Mouse (Mus musculus) hematopoietic stem cell, adult 5-6 weeks (primary cell): ENCODE results near the gene Tnni3k. TPM values are rescaled to one million over a fixed set of nuclear protein-coding genes. Genes with fewer than 3 reads are reported as not detected.

Experiments used
- ATAC-seq, 2 experiments: fragments of 125-278 bp in 1 of 2; replicated peaks in 1 of 2; 2 replicates each; pipeline ENCODE4 v1.8.0; 2016 to 2017; ENCODE audit warnings: inconsistent platforms in 2 of 2, mild to moderate bottlenecking in 2 of 2, moderate number of reproducible peaks in 2 of 2, low read depth in 1 of 2, moderate TSS enrichment in 1 of 2; ENCODE audit not compliant: low FRiP score in 2 of 2, poor library complexity in 2 of 2, severe bottlenecking in 2 of 2, insufficient read depth in 1 of 2, low TSS enrichment in 1 of 2
- total RNA-seq: library from RNA; stranded (forward); fragments of 172-1452, 232-1000 nt; gene quantifications from 2 replicates; pipeline ENCODE4 v1.2.3, GENCODE M21; 2017

The Tnni3k gene
- total RNA-seq, 1 experiment from 2014 or later = not detected

DNA sequence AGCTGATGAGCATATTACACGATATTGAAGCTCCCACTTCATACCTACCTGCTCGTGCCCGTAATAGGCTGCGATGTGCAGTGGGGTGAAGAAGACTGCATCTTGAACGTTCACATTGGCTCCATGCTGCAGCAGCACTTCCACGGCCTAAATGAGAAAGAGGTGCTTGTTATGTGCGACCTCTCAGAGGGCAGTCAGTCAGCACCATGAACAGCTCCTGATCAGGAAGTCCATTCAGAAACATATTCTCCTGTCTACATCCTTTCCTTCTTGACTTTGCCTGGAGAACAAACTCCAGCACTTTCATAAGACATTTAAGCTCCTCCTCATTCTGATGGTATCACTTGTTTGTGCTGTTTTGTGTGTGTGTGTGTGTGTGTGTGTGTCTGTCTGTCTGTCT lies 76.1 kb downstream of the Tnni3k start:
- no peak for ATAC-seq

DNA sequence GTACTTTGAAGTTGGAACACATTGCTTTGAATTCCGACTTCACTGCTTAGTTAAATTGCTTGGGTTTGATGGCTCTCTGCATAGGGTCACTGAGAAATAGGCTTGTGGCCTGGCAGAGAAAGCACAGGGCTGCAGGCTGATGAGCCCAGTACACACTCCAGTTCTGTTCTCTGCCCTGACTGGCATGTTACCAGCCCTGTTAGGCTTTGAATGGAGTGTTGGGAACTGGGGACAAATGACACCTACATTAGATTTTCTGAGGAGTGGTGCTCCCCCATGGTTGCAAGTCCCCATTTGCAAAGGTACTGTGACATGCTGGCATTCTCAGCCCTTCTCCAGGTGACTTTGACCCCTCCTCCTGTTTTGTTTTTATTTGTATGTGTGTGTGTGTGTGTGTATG lies 83.6 kb downstream of the Tnni3k start:
- ATAC-seq = no peak

DNA sequence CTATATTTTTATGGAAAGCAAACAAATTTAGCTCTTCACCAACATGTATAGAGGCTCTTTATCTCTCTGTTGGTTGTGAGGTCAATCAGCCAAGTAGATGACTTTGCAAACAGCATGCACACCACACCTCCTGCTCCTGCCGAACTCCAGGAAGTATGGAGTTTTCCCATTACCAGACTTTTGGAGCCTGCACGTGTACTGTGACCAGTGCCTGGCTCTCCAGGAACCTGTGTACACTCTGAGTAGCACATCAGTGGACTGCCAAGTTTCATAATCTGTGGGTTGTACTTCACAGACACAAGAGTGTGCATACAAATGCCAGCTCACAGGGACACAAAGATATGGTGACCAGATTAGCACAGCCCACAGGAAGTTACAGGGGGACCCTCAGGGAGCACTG lies 84.2 kb downstream of the Tnni3k start:
- ATAC-seq = no peak

DNA sequence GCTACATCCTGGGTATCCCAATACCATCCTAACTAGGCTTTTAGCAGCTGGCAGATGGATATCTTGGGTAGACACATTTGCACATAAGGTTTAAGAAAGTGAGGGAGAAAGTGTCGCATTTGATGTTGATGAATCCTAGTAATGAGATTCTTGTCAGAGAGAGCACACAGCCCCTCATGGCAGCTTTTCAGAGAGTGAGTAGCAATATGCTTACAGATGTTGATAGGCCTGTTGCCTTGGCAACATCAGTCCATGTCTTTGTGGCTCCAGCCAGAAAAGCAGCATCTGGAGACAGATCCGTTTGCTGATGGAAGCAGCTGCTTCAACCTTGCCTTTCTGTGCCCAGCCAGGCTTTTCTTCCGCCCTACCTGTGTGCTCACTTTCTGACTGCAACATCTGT lies 93.9 kb downstream of the Tnni3k start:
- no peak for ATAC-seq

DNA sequence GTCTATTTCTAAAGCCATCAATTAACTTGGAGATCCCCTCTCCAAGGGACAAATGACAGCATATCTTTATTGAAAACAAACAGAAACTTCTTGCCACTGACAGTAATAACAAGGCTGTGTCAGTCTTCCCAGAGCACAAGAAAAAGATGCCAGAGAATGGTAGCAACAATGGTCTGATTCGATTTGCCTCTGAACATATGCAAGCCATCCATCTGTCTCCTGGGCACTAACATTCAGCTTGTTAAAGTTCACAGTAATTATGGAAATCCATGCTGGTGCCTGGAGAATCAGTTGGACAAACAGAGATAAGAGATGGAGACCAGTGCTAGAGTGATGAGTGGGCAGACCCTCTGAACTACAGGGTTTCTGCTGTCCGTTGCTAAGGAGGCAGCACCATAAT lies 102.1 kb downstream of the Tnni3k start:
- ATAC-seq = no peak

DNA sequence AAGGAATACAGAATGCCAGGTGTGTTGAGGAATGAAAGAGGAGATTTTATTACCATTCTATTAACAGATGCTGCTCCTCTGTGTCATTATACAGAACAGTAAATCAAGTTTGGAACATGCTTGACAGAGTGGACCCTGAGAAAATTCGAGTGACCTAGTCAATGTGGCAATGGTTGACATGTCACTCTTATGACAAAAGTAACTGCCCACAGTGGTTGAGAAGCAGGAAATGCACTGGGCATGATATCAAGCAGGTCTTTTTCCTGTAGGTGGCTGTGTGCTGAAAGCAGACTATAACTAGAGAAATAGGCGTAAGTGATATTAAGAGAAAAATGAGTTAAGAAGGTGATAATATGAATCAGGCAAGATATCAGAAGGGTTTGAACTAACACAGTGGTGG lies 105.7 kb downstream of the Tnni3k start:
- ATAC-seq = no peak

DNA sequence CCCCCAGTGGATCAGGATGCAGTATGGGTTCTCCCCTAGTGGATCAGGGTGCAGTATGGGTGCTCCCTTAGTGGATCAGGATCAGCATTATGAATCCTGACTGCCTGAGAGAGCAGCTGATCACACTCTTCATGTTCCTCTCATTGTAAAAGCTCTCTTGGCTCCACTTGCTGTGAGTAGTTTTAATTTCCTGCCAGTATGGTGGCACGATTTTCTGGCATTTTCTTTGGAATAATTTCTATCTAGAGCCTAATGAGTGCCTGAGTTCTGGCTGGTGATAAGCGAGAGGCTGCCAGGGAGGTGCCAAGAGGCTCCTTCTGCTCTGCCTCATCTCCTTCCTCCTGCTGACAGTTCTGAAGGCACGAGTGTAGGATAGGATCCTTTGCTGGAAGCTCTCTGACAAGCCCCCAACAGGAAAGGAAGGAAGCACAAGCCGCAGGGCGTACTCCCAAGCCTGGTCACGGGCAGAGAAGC lies 109.5 kb downstream of the Tnni3k start:
- ATAC-seq = no peak

DNA sequence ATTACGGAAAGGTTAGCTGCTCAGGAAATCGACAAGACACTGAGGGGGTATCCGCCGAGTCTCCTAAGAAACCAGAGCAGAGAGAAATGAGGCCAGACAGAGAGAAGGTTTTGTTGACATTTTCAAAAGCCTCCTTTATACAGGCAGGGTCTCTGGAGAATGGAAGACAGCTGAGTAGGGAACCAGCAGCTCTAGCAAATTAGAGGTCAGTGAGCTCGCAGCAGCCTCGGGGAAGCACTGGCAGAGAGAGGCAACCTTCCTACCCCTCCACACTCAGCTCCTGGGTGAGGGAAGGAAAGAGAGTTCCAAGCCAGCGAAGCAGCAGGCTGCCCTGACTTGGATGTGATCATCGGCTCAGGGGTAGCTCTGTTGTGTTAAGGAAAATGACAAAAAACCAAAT lies 127.5 kb downstream of the Tnni3k start:
- no peak for ATAC-seq

DNA sequence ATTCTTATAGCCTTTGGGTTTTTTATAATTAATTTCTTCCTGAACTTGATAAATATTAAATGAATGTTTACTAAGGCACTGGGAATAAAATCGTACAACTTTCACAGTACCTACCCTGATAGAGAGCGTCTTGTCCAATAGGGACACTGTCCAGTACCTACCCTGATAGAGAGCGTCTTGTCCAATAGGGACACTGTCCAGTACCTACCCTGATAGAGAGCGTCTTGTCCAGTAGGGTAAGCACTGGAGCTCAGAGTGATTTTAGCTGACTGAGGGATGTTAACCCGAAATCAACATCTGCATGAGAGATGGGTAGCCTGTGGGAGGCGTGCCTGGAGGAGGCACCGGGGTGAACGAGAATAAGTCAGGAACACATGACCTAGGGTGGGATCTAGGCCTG lies 130.3 kb downstream of the Tnni3k start:
- no peak for ATAC-seq

DNA sequence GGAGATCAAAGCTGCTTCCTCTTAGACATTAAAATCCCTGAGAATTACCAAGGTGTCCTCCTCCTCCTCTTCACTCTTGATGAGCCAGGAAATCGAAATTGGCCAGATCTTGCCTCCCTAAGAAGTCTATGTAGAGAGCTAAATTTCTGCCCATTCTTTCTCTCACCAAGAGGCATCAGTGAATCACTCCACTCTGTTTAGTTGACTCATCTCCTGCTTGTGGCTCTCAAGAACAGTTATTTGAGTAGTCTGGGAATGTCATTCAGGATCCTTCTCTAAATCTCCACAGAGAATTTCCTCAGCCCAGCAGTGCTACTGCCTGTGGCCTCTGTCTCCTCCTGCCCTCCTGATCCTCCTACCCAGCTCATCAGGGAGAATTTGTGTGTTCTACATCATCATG lies 139.6 kb downstream of the Tnni3k start:
- no peak for ATAC-seq

DNA sequence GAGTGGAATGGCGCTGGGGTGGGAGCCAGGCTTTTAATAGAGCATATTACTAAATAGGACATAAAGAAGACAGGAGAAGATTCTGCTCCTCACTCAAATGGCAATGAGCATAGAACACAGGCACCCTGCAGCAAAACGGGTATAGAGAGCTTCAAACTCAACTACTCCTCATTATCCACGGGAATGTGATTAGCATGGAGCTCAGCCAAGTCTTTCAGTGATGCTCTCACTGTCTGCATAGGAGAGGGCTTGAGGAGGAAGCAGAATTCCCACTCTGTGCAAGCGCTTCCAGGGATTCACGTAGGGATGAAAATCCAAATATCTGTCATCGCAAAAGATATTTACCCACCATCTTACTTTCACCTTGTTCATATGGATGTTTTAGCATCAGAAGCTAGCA lies 141.6 kb downstream of the Tnni3k start:
- ATAC-seq = no peak

DNA sequence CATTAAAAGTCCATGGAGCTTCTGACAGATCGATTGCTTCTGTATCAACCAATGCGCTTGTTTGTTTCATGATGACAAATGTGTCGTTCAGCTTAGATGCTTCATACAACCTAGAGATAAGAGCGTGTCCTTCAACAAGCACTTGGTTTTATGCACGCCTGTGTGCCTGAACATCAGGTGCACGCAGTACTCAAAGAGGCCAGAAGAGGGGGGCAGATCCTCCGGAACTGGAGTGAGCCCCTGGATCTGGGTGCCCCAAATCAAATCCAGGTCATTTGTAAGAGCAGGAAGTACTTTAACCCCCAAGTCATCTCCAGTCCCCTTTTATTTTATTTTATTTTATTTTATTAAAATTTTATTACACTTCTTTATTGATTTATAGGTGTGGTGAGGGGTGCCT lies 158.5 kb downstream of the Tnni3k start:
- no peak for ATAC-seq

DNA sequence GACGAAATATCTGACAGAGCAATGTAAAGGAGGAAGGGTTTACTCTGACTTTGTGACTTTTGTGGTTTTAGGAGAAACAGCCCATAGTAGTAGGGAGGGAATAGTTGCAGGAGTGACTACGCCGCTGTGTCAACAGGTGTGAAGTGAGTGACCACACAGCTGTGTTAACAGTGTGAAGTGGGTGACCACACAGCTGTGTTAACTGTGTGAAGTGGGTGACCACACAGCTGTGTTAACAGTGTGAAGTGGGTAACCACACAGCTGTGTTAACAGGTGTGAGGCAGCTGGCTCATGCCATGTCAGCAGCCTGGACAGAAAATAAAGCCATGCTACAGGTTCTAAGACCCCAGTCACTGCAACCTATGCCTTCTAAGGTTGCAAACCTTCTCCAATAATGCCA lies 162.0 kb downstream of the Tnni3k start:
- no peak for ATAC-seq

DNA sequence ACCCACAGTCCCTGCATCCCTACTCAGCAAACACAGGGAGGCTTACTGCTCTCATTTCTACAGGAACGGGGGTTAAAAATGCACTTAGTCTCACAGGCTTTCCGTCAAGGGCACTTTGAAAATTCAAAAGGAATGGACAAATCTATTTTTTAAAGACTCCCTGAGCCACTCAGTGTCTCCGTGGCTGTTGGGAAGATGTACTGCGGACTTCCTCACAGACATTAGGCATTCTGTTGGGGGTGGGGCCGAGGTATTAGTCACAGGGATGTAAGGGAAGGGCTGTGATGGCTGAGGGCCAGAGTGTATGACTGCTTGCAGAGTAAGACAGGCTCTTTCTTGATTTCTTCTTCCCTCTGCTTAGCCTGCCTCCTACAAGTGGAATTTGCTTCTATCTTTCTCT lies 169.8 kb downstream of the Tnni3k start:
- no peak for ATAC-seq

DNA sequence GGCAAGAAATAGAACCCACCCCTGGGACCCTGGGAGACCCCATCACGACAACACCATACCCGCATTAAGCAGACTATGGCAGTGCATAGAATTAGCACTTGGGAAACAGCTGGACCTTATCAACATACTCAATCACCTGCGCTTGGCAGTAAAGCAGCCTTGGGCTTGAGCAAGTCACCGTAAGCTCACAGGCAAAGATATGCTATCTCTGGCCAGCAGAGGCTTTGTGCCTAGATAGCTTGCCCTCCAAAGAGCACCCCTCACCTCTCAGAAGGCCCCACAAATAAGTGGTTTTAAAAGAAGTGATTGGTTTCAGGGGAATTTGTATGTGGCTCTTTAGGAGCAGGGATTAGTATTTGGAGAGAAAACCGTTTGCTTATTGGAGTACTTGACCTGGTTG lies 170.2 kb downstream of the Tnni3k start:
- peak; percentile 51 to 67; a peak in 3 of 4 replicates for ATAC-seq

DNA sequence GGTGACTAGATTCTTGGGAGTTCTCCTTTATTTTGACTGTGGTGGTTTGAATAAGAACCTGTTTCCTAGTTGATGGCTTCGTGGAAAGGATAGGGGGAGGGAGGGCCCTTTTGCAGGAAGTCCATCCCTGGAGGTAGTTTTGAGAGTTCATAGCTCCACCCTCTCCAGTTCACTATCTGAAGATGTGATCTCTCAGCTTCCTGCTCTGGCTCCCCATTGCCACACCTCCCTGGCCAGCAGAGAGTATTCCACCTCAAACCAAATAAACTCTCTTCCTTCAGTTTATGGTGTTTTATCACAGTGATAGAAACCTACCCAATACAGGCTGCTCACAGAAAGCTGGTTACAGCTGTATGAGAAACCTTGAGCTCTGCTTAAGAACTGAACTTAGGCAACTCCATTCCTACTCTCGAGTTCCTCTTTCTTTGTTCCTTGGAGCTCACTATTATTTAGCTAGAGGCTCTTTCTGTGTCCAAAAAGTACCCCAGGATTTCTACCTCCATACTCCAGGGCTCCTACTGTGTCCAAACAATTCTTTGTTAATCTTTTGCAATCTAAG lies 173.7 kb downstream of the Tnni3k start:
- ATAC-seq = 0 out of 4 replicates have a peak, but pooled peaks of 1 of the 2 experiments have one; percentile 17

DNA sequence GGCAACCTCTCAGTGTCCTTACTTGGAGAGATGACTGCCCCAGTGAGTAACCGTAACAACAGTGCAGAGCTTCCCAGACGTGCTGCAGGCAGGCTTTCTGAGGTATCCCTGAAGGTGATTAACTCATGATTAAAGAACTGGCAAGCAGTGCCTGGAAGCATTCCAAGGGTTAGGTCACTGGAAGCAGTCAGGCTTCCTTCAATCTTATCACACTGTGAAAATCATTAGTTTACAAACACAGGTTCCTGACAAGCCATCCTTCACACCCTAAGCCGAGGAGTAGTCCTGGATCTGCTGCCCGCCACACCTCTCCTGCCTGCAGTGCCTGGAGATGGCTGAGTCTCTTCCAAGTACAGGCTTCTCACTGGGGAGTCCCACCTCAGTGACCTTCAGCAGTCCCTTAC lies 174.7 kb downstream of the Tnni3k start:
- no peak for ATAC-seq

DNA sequence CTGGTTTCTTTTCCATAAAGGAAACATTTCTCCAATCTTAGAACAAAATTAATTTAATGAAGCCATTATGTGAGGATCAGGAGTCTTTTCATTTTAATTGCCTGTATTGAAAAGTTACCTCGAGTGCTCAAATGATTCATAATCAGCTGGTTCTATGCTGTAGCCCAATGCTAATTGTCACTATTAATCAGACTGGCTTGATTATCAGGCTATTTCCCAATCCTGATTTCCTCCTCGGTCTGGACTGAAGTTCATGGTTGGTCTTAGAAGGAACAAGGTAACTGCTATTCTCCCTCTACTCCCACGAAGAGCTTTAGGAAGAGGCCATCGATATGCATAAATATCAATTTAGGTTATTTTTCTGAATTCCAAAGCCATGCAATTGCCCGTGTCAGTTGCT lies 175.1 kb downstream of the Tnni3k start:
- no peak for ATAC-seq

DNA sequence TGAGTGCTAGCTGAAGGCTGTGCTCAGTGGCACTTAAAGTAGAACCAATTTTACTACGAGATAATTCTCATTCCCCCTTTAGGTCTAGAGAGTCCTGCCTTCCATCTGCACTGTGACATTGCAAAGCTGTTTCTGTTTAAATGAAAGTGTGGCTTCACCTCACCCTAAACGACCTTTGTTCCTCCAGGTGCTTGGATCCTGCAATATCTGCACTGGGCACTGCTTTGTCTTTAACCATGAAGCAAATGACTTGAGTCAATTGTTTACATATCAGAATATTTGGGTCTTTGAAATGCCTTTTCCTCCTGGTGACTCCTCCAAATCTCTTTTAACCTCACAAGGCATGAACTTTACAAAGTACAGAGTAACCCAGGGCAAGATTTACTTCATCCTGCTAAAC lies 175.7 kb downstream of the Tnni3k start:
- ATAC-seq = no peak

DNA sequence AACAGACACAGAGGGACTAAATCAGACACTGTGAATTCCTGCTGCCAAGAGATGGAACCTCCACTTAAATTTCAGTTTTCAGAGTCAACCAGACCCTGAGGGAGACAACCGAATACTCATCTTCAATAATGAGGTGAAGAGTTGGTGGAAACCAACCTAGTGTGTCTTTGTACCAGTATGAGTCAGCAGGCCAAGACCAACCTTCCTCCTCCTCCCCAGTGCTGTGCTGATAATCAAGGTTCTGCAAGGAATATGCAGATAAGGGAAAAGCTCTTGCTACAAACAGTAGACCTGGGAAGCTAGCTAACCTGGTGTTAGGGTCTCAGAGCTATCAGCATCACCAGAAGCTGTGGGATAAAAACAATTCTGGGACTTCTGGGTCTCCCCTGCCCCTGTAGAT lies 176.1 kb downstream of the Tnni3k start:
- no peak for ATAC-seq
